Mouse (Mus musculus) myocyte (in vitro differentiated cells): ENCODE results near the gene Dnmt1. TPM values are rescaled to one million over a fixed set of nuclear protein-coding genes. Genes with fewer than 3 reads are reported as not detected.

Experiments used
- H3K27me3 ChIP-seq: one replicate; pipeline ENCODE4 v1.6.1; 2011; ENCODE audit not compliant: control insufficient read depth, insufficient read depth, insufficient read length
- H3K36me3 ChIP-seq: one replicate; pipeline ENCODE4 v1.6.1; 2011; ENCODE audit not compliant: control insufficient read depth, insufficient read depth
- H3K4me2 ChIP-seq: one replicate; pipeline ENCODE4 v1.6.1; 2011; ENCODE audit warnings: low read depth, control low read depth
- H3K4me3 ChIP-seq: one replicate; pipeline ENCODE4 v1.5.1; 2011; ENCODE audit warnings: mild to moderate bottlenecking, control low read depth, moderate library complexity
- H3K79me2 ChIP-seq: one replicate; pipeline ENCODE4 v1.6.1; 2011; ENCODE audit not compliant: control insufficient read depth, insufficient read depth
- H3ac ChIP-seq: one replicate; pipeline ENCODE4 v1.6.1; 2011; ENCODE audit not compliant: control insufficient read depth, insufficient read length
- CEBPB ChIP-seq: IDR thresholded peaks from 2 replicates; pipeline ENCODE4 v1.6.1; 2011; ENCODE audit warnings: mild to moderate bottlenecking, moderate library complexity; ENCODE audit not compliant: poor library complexity, insufficient read depth, severe bottlenecking
- E2F4 ChIP-seq: IDR thresholded peaks from one replicate; pipeline ENCODE4 v1.6.1; 2011; ENCODE audit warnings: mild to moderate bottlenecking, control low read depth, moderate library complexity; ENCODE audit not compliant: insufficient read depth
- MAX ChIP-seq: IDR thresholded peaks from one replicate; pipeline ENCODE4 v1.6.1; 2011; ENCODE audit warnings: low read depth, mild to moderate bottlenecking, control low read depth
- MYOD1 ChIP-seq, 3 experiments: IDR thresholded peaks; one replicate each; pipeline ENCODE4 v1.6.1; 2011; ENCODE audit warnings: control low read depth in 2 of 3, low read depth in 2 of 3, mild to moderate bottlenecking in 2 of 3, moderate library complexity in 1 of 3; ENCODE audit not compliant: insufficient read length in 2 of 3, control insufficient read depth in 1 of 3
- MYOG ChIP-seq, 3 experiments: IDR thresholded peaks; one replicate each; pipeline ENCODE4 v1.6.1; 2011; ENCODE audit warnings: control low read depth in 2 of 3, low read depth in 2 of 3, mild to moderate bottlenecking in 2 of 3; ENCODE audit not compliant: insufficient read length in 2 of 3, control insufficient read depth in 1 of 3, insufficient read depth in 1 of 3
- POLR2A ChIP-seq: IDR thresholded peaks from one replicate; pipeline ENCODE4 v1.6.1; 2011; ENCODE audit warnings: low read depth, mild to moderate bottlenecking, control low read depth, moderate library complexity; ENCODE audit not compliant: insufficient read length
- POLR2AphosphoS2 ChIP-seq: IDR thresholded peaks from one replicate; pipeline ENCODE4 v1.6.1; 2011; ENCODE audit warnings: low read depth, control low read depth; ENCODE audit not compliant: insufficient read length
- REST ChIP-seq: IDR thresholded peaks from one replicate; pipeline ENCODE4 v1.6.1; 2011; ENCODE audit warnings: mild to moderate bottlenecking, control low read depth, moderate library complexity; ENCODE audit not compliant: insufficient read depth, insufficient read length
- SRF ChIP-seq: IDR thresholded peaks from one replicate; pipeline ENCODE4 v1.6.1; 2011; ENCODE audit warnings: low read depth; ENCODE audit not compliant: control insufficient read depth, insufficient read length
- TCF12 ChIP-seq: IDR thresholded peaks from one replicate; pipeline ENCODE4 v1.6.1; 2011; ENCODE audit warnings: mild to moderate bottlenecking, control low read depth; ENCODE audit not compliant: poor library complexity, insufficient read depth, severe bottlenecking
- TCF3 ChIP-seq: IDR thresholded peaks from one replicate; pipeline ENCODE4 v1.6.1; 2011; ENCODE audit warnings: low read depth, control low read depth; ENCODE audit not compliant: insufficient read length
- USF1 ChIP-seq: IDR thresholded peaks from one replicate; pipeline ENCODE4 v1.6.1; 2011; ENCODE audit warnings: low read depth, mild to moderate bottlenecking, control low read depth, moderate library complexity
- polyA plus RNA-seq: library from polyadenylated mRNA; unstranded; fragments of >200 nt; fragmentation: generic; extraction: Trizol; gene quantifications from one replicate; pipeline ENCODE4 v1.2.1, GENCODE M21; 2012; ENCODE audit warnings: missing spikeins

The Dnmt1 gene
- polyA plus RNA-seq, 1 experiment = 22.1 TPM

GRCm38 (mm10) chr9:20966008-20966407 lies 6.3 kb upstream of the Dnmt1 start:
- peak overlapping the region; percentile 15 for H3K4me2 ChIP-seq
- H3K4me3 ChIP-seq = no peak overlapping the region
- peaks cover 11% of the 10 kb centered on the region for H3K79me2 ChIP-seq
- TF ChIP-seq TCF3 = no peak
- TF ChIP-seq SRF = no peak
- no peak for TF ChIP-seq MAX
- H3K36me3 ChIP-seq = no peaks in the 10 kb centered on the region
- H3ac ChIP-seq = no peak overlapping the region
- H3K27me3 ChIP-seq = no peaks in the 10 kb centered on the region

DNA sequence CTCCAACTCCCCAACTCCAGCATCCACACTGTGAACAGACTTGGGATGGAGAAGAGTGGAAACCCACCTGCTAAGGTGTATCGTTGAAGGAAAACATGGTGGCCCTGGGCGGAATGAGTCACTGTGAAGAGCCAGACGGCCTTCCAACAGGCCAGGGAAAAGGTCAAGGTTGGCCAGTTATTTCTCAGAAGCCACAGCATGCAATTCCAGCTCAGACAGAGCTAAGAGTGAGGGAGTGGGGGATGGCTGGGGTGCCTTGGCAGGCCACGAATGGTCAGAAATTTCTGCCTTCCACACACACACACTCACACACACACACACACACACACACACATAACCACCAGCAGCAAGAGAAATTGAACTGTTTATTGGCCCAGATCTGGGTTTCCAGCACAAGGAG lies 5.9 kb upstream of the Dnmt1 start:
- Histone ChIP-seq H3K27me3 (no peaks in the 10 kb centered on the region), H3K79me2 (peaks cover 7% of the 10 kb centered on the region), H3K4me3 (no peak overlapping the region), H3K36me3 (no peaks in the 10 kb centered on the region), H3K4me2 (peak overlapping the region; percentile 15), H3ac (no peak overlapping the region)
- no peak for TF ChIP-seq POLR2A
- no peak for TF ChIP-seq USF1
- TF ChIP-seq REST = no peak
- TF ChIP-seq CEBPB = no peak
- TF ChIP-seq MYOD1 (IDR thresholded peaks at IDR 0.05; ENCODE audit: control insufficient read depth in 1 of 3, insufficient read length in 2 of 3, low read depth in 2 of 3) = no peak
- TF ChIP-seq E2F4 = no peak
- TF ChIP-seq SRF = no peak
- no peak for TF ChIP-seq MYOG (IDR thresholded peaks at IDR 0.05; ENCODE audit: control insufficient read depth in 1 of 3, insufficient read depth in 1 of 3, insufficient read length in 2 of 3, low read depth in 2 of 3)
- TF ChIP-seq POLR2AphosphoS2 = no peak
- TF ChIP-seq TCF3 = no peak
- TF ChIP-seq MAX = no peak
- no peak for TF ChIP-seq TCF12

- H3K4me3 ChIP-seq = no peak overlapping the region
- H3K36me3 ChIP-seq = no peaks in the 10 kb centered on the region
- H3K4me2 ChIP-seq = peak overlapping the region; percentile 7
- H3K27me3 ChIP-seq = no peaks in the 10 kb centered on the region
- H3K79me2 ChIP-seq = no peaks in the 10 kb centered on the region
- H3ac ChIP-seq = no peak overlapping the region
- TF ChIP-seq USF1 (no peak), TCF3 (no peak), MAX (no peak), MYOD1 (IDR thresholded peaks at IDR 0.05; ENCODE audit: control insufficient read depth in 1 of 3, insufficient read length in 2 of 3, low read depth in 2 of 3) (no peak), REST (no peak), CEBPB (no peak), POLR2A (no peak), TCF12 (no peak), POLR2AphosphoS2 (no peak), E2F4 (no peak), MYOG (IDR thresholded peaks at IDR 0.05; ENCODE audit: control insufficient read depth in 1 of 3, insufficient read depth in 1 of 3, insufficient read length in 2 of 3, low read depth in 2 of 3) (no peak), SRF (no peak)
Observed at GRCm38 (mm10) chr9:20961557-20961956, 1.9 kb upstream of the Dnmt1 start.

DNA sequence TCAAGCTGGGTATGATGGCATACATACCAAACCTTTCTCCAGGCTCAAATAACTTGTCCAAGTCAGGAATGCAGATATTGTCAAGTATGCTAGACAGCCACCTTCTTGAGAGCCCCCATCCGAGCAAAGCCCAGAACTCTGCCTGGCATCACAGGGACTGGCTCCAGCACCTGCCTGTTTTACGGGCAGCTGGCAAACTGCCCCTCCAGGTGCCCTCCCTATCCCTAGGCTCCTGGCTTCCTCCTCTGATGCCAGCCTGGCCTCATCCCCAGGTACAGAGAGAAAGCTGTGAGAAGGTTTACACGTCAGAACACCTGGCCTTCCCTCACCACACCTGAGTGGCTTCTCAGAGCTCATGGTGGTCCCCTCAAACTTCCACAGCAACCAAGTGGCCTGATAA lies 2.7 kb downstream of the Dnmt1 start:
- peaks cover under 1% of the 10 kb centered on the region for H3K79me2 ChIP-seq
- no peaks in the 10 kb centered on the region for H3K27me3 ChIP-seq
- H3K36me3 ChIP-seq = no peaks in the 10 kb centered on the region
- H3ac ChIP-seq = no peak overlapping the region
- TF ChIP-seq POLR2A = no peak
- TF ChIP-seq MYOG (IDR thresholded peaks at IDR 0.05; ENCODE audit: control insufficient read depth in 1 of 3, insufficient read depth in 1 of 3, insufficient read length in 2 of 3, low read depth in 2 of 3) = no peak
- no peak for TF ChIP-seq E2F4
- TF ChIP-seq SRF = no peak
- TF ChIP-seq TCF3 = no peak
- no peak for TF ChIP-seq USF1
- TF ChIP-seq REST = no peak
- no peak for TF ChIP-seq POLR2AphosphoS2
- TF ChIP-seq MAX = no peak
- no peak for TF ChIP-seq MYOD1 (IDR thresholded peaks at IDR 0.05; ENCODE audit: control insufficient read depth in 1 of 3, insufficient read length in 2 of 3, low read depth in 2 of 3)
- TF ChIP-seq CEBPB = no peak
- TF ChIP-seq TCF12 = no peak
- no peak overlapping the region for H3K4me3 ChIP-seq
- H3K4me2 ChIP-seq = no peak overlapping the region

DNA sequence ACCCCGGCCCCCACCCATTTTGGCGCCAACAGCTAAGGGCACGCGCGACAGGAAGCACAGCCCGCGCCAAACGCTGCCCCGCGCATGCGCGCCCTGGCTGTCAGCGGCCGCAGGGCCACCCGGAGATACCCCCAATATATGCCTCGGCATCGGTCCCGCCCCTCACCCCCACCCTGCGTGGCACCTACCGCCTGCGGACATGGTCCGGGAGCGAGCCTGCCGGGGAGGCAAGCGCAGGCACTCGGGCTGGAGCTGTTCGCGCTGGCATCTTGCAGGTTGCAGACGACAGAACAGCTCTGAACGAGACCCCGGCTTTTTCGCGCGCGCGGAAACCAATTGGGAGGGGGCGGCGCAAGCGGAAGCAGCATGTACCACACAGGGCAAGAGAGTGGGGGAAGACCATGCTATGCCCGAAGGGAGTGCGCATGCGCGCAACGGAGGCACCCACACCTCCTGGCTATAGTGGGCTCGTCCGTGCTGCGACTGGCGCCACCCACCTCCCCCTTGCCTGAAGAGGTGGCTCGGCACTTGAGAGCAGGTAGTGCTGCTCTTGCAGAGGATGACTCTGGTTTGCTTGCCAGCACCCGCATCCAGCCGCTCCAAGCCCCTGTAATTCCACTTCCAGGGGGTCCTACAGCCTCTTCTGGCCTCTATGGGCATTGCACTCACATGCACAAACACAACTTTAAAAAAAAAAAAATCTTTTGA lies 7.0 kb downstream of the Dnmt1 start:
- TF ChIP-seq E2F4 = peak; percentile 85
- TF ChIP-seq REST = no peak
- peak; percentile 63 for TF ChIP-seq POLR2A
- Histone ChIP-seq H3ac (peak overlapping the region; percentile 63), H3K79me2 (peaks cover 44% of the 10 kb centered on the region), H3K27me3 (no peaks in the 10 kb centered on the region), H3K4me2 (peak overlapping the region; percentile 81), H3K36me3 (no peaks in the 10 kb centered on the region), H3K4me3 (peak overlapping the region; percentile 78)
